In genomic region chrX:13520566-13520965, GRCm38 (mm10) we compare ENCODE assay signal across 21 mouse cellular contexts. TPM values are rescaled to one million over a fixed set of nuclear protein-coding genes. Genes with fewer than 3 reads are reported as not detected.
DNase-seq lines count a peak whose midpoint lies in the region; ATAC-seq and TF ChIP-seq lines count a peak whose summit lies in the region.
"Had no signal": no experiment of that assay in that cellular context is flagged by ENCODE, and none has a peak within 500 bp of the region (broad histone marks: within the 10 kb centered on the region; RNA-seq: fewer than 3 reads in every experiment).

No protein-coding gene starts in this region.

- H3K27ac ChIP-seq in cerebellum, adult 2 months (ENCODE audit: insufficient read depth, low read length), result peak overlapping the region; percentile 87; the same call in 1 of the 2 replicates
- H3K27ac ChIP-seq in intestine, embryonic 14.5 days (ENCODE audit: low read depth), result no peak overlapping the region
- H3K27ac ChIP-seq in intestine, embryonic 15.5 days, result no peak overlapping the region
- H3K27ac ChIP-seq in brown adipose tissue, adult 24 weeks (replicated peaks; ENCODE audit: low read depth, low read length), result peak overlapping the region; percentile 30; the same call in 1 of the 2 replicates
- peak overlapping the region; percentile 61; the same call in 1 of the 2 replicates for H3K27ac ChIP-seq in cortical plate, adult 2 months (ENCODE audit: insufficient read depth, low read length)
- H3K27ac ChIP-seq: embryonic facial prominence, embryonic 15.5 days; forebrain, embryonic 10.5 days; hindbrain, embryonic 10.5 days; hindbrain, embryonic 15.5 days had no signal

- peaks cover 15% of the 10 kb centered on the region for H3K4me1 ChIP-seq in cerebellum, adult 2 months (ENCODE audit: control insufficient read depth, insufficient read depth, low read length)
- H3K4me1 ChIP-seq in intestine, embryonic 14.5 days (replicated peaks; ENCODE audit: control insufficient read depth, insufficient read depth, low read length), result no peaks in the 10 kb centered on the region
- no peaks in the 10 kb centered on the region for H3K4me1 ChIP-seq in intestine, embryonic 15.5 days (replicated peaks)
- H3K4me1 ChIP-seq in brown adipose tissue, adult 24 weeks (ENCODE audit: control insufficient read depth, insufficient read depth, insufficient read length, low read length), result peaks cover 13% of the 10 kb centered on the region
- peaks cover 5% of the 10 kb centered on the region for H3K4me1 ChIP-seq in cortical plate, adult 2 months (ENCODE audit: control insufficient read depth, insufficient read depth, low read length)
- H3K4me1 ChIP-seq: embryonic facial prominence, embryonic 15.5 days; forebrain, embryonic 10.5 days; hindbrain, embryonic 10.5 days; hindbrain, embryonic 15.5 days had no signal

- no peak for TF ChIP-seq CTCF in cerebellum, adult 2 months (IDR thresholded peaks at IDR 0.05; ENCODE audit: borderline replicate concordance, insufficient read depth, low read depth, low read length)
- no peak for TF ChIP-seq CTCF in cortical plate, adult 2 months (IDR thresholded peaks at IDR 0.05; ENCODE audit: extremely low read depth, insufficient read depth, low read length)

- no peak for TF ChIP-seq POLR2A in cerebellum, adult 2 months (IDR thresholded peaks at IDR 0.05; ENCODE audit: borderline replicate concordance, insufficient read depth, low read length)
- no peak for TF ChIP-seq POLR2A in cortical plate, adult 2 months (IDR thresholded peaks at IDR 0.05; ENCODE audit: extremely low read depth, insufficient read depth, low read length)

- WGBS in cerebellum, adult 2 months, result 13% methylated on average over 4 of the region's 4 CpGs
- 90% methylated on average over 4 of the region's 4 CpGs for WGBS in intestine, embryonic 14.5 days
- WGBS in intestine, embryonic 15.5 days, result 85% methylated on average over 4 of the region's 4 CpGs

- peak in 1 of 2 experiments; percentile 74 for DNase-seq in cerebellum, adult 2 months
- DNase-seq in cerebellum, adult 9-10 months, result no peak
- peak; percentile 25 for DNase-seq in intestine, embryonic 14.5 days (ENCODE audit: low spot score)
- no peak for DNase-seq in thymus, postnatal 14 days
- DNase-seq: adrenal gland, adult 2 months; adrenal gland, postnatal 25 days; embryo, embryonic 11 days; gastrocnemius, postnatal 10 days; kidney, adult 11 months; kidney, adult 9 months had no signal

- no peak overlapping the region for H3K9ac ChIP-seq in intestine, embryonic 14.5 days (ENCODE audit: low read length)
- H3K9ac ChIP-seq in intestine, embryonic 15.5 days, result no peak overlapping the region
- H3K9ac ChIP-seq: embryonic facial prominence, embryonic 15.5 days; heart, embryonic 12.5 days; hindbrain, embryonic 15.5 days had no signal

- H3K9me3 ChIP-seq in intestine, embryonic 14.5 days (ENCODE audit: control insufficient read depth, low read length), result no peaks in the 10 kb centered on the region
- H3K9me3 ChIP-seq in intestine, embryonic 15.5 days, result no peaks in the 10 kb centered on the region
- H3K9me3 ChIP-seq: embryonic facial prominence, embryonic 15.5 days; forebrain, embryonic 10.5 days; heart, embryonic 12.5 days; hindbrain, embryonic 10.5 days; hindbrain, embryonic 15.5 days had no signal

- H3K36me3 ChIP-seq in intestine, embryonic 14.5 days (ENCODE audit: control insufficient read depth, insufficient read depth, low read length), result no peaks in the 10 kb centered on the region
- H3K36me3 ChIP-seq in intestine, embryonic 15.5 days, result no peaks in the 10 kb centered on the region
- H3K36me3 ChIP-seq: embryonic facial prominence, embryonic 15.5 days; heart, embryonic 12.5 days had no signal

- no peak overlapping the region for H3K4me3 ChIP-seq in cerebellum, adult 2 months (replicated peaks; ENCODE audit: insufficient read depth, low read depth, low read length)
- no peak overlapping the region for H3K4me3 ChIP-seq in intestine, embryonic 14.5 days (ENCODE audit: low read depth, low read length)
- no peak overlapping the region for H3K4me3 ChIP-seq in intestine, embryonic 15.5 days (replicated peaks)
- no peak overlapping the region for H3K4me3 ChIP-seq in brown adipose tissue, adult 24 weeks (ENCODE audit: insufficient read depth, low read depth, low read length)
- no peak overlapping the region for H3K4me3 ChIP-seq in cortical plate, adult 2 months (ENCODE audit: insufficient read depth, low read length)
- H3K4me3 ChIP-seq: embryonic facial prominence, embryonic 15.5 days; erythroblast, embryonic 14.5 days; forebrain, embryonic 10.5 days; heart, embryonic 12.5 days; hindbrain, embryonic 10.5 days; hindbrain, embryonic 15.5 days had no signal

- no peak overlapping the region for H3K4me2 ChIP-seq in intestine, embryonic 14.5 days (ENCODE audit: low read length)
- no peak overlapping the region for H3K4me2 ChIP-seq in intestine, embryonic 15.5 days (replicated peaks)
- H3K4me2 ChIP-seq: embryonic facial prominence, embryonic 15.5 days; heart, embryonic 12.5 days; hindbrain, embryonic 15.5 days had no signal

- H3K27me3 ChIP-seq in cerebellum, adult 2 months (ENCODE audit: control insufficient read depth, insufficient read depth, low read length), result no peaks in the 10 kb centered on the region
- H3K27me3 ChIP-seq in intestine, embryonic 14.5 days (replicated peaks; ENCODE audit: control insufficient read depth, insufficient read depth, low read length), result 0 out of 2 replicates have a peak, but pooled peaks cover 2% of the 10 kb centered on the region
- peaks cover 7% of the 10 kb centered on the region for H3K27me3 ChIP-seq in intestine, embryonic 15.5 days (replicated peaks)
- H3K27me3 ChIP-seq: hindbrain, embryonic 15.5 days had no signal

- no peak for ATAC-seq in intestine, embryonic 14.5 days (replicated peaks; ENCODE audit: low FRiP score, low TSS enrichment, low read depth)
- ATAC-seq in intestine, embryonic 15.5 days, result no peak
- ATAC-seq: forebrain, embryonic 14.5 days had no signal

RNA-seq across cellular contexts. Expression of gene Nyx, which starts 54.7 kb away (rescaled TPM):
- polyA plus RNA-seq in cerebellum, adult 2 months (2012; rRNA removed), result 0.65 and 0.79 TPM in 2 replicates
- 0.04 TPM in 1 of 2 replicates, not detected in the other for polyA plus RNA-seq in intestine, embryonic 14.5 days (2014; fragmentation: Nextera tagmentation; extraction: Ambion mirVana)
- 0.03 TPM in 1 of 2 replicates, not detected in the other for polyA plus RNA-seq in intestine, embryonic 15.5 days (2015; fragmentation: Nextera tagmentation; extraction: Ambion mirVana)
- polyA plus RNA-seq in brown adipose tissue, adult 24 weeks (2012; ENCODE audit: insufficient read depth, insufficient read length, missing spikeins), result not detected in 2 replicates
- 0.38 and 0.40 TPM in 2 replicates for polyA plus RNA-seq in cortical plate, adult 2 months (2012; rRNA removed)
- polyA plus RNA-seq: embryonic facial prominence, embryonic 11.5 days; erythroblast, embryonic 14.5 days had no signal

Comparison
In these comparisons a context has a peak if more than half of its experiments do, and no peak if none do; other contexts are left out.
1. H3K27ac ChIP-seq: peak in cerebellum, adult 2 months (single experiment), brown adipose tissue, adult 24 weeks (single experiment) and cortical plate, adult 2 months (single experiment); none in intestine, embryonic 14.5 days (single experiment) and intestine, embryonic 15.5 days (single experiment).